Mouse (Mus musculus) cortical plate, adult 2 months (tissue): Measurements from ENCODE around the gene Atp6v1e1.

Source experiments
- CTCF ChIP-seq: fragments of 200-500 bp; IDR thresholded peaks from 2 replicates; pipeline ENCODE4 v1.5.1; 2011; ENCODE audit warnings: mild to moderate bottlenecking, control low read depth, low read length; ENCODE audit not compliant: insufficient read depth; ENCODE audit errors: extremely low read depth
- POLR2A ChIP-seq: fragments of 200-500 bp; IDR thresholded peaks from 2 replicates; pipeline ENCODE4 v1.6.1; 2011; ENCODE audit warnings: mild to moderate bottlenecking, low read length, control low read depth; ENCODE audit not compliant: insufficient read depth; ENCODE audit errors: extremely low read depth

DNA sequence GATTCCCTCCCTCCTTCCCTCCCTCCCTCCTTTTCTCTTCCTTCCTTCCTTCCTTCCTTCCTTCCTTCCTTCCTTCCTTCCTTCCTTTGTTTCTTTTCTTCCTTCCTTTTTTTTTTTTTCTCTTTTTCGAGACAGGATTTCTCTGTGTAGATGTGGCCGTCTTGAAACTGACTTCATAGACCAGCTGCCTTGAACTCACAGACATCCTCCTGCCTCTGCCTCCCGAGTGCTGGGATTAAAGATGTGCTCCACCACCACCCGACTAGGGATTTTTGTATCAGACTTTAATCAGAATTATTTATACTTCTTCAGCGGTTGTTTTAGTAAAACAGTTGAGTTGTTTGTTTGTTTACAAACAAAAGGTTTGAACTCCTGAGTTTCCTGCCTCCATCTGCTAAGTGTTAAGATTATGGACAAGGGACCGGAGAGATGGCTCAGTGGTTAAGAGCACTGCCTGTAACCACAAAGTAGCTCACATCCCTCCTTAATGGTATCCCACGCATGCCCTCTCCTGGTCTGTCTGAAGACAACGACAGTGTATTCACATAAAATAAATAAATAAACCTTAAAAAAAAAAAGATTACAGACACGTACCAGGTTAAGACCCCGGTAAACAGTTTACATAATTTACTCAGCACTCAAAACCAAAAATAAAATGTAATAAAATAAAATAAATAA lies 483 bp upstream of the Atp6v1e1 start:
- TF ChIP-seq CTCF (no peak), POLR2A (no peak)
